Mouse (Mus musculus): ENCODE measurements at regions not wholly inside any gene's neighbourhood (a gene's known extent, or its start where the extent isn't known, plus 50 kb on each side); places are given as distances from the start of the nearest gene placed in this dataset.

- no peak for DNase-seq
Observed at GRCm38 (mm10) chr10:17287141-17287540, 435.9 kb upstream of the Cited2 start.

DNA sequence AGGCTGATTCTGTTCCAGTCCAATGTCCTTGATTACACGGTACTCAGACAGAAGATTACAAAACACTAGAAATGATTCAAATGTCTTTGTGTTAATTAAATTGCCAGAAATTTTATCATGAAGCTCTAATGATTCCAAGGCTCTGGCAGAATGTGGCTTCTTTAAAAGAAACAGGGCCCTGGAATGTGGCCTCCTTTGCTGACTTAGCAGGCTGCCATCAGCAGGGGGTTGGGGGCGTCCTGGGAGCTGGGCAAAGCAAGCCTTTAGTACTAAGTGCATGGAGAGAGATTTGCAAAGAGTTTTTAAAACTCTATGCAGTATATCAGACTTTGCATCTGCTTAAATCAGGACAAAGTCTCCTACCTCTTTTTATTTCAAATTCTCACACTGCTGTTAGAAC, 434.8 kb upstream of the Cited2 start:
- no peak for DNase-seq

- DNase-seq, result peak; percentile 51
Observed at GRCm38 (mm10) chr10:17292331-17292730, 430.7 kb upstream of the Cited2 start.

DNA sequence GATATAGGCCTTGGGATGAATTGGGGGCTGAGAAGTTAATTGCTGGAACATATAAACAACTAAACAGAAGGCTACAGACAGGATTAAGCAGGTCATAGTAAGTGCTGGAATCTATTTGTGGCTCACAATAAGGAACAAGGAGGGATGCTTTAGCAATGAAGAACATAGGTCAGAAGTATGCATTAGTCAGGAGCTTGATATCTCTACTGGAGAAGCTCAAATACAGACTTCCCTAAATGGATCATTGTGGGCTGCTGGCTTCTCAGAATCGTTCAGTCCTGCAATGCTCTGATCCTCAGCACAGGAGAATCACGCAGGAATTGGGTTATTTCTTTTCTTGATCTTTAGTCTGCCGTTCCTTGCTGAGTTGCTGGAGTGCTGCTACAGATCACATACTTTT, 428.6 kb upstream of the Cited2 start:
- no peak for DNase-seq

GRCm38 (mm10) chr10:17295157-17295556, 427.9 kb upstream of the Cited2 start:
- no peak for DNase-seq

DNA sequence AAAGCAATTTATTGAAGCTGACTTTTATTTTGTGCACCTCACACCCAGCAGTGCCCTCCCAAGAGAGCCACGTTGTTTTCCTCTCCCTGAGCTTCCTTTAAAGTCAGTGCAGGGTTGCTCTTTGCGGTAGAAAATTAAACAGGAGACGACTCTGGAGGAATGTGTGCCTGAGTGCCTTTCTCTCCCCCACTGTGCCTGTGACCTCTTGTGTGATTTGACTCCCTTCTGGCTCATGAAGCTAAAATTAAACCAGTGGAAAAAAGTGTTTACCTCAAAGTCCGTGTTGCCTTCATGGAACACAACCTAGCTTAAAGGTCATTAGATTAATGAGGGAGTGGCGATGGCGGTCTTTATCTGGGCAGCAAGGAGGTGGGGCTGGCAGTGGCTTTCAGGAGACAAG, 423.4 kb upstream of the Cited2 start:
- peak; percentile 88 for DNase-seq

DNA sequence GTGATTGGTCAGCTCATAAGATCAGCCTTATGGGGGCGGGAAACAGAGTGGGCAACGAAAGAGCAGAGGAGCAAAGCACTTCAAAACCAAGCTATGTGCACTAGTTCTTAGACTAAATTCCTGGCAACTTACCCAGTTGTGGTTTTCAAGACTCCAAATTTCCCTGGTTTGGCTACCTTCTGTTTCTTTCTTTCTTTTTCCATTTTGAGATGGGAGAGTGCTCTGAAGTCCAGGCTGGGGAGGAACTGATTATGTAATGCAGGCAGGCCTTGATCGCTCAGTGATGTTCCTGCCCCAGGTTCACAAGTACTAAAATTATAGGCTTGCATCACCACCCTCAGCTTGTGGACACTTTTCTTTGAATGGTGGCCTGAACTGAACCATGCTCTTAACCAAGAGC, 396.3 kb upstream of the Cited2 start:
- no peak for DNase-seq

DNA sequence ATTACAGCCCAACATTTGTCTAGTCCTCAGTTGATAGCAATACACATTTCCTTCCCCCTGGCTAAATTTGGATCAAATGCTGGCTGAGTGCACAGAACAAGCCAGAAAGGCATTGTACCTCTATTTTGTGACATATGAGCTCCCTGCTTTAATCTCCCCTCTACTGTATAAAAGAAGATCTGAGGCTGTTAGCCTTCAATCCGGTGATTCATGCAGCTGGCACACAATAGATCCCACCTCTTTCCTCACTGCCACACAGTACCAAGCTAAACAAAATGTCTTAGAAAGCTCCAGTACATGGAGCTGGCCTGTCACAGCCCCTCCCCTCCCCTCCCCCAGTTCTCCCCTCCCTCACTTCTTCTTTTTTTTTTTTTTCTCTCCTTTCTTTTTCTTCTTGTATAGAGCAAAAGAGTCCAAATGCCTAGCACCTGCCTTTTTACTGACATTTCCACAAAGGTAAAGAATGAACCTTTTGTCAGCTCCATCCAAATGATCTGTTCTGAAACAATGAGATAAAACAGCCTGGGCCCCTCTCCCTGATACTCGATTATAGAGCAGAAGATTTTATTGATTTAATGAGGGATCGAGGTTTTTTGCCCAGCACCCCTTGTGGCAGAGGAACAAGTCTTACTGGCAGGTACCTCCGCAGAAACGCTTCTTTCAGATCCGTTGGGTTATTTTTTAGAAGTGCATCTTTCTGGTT, 392.0 kb upstream of the Cited2 start:
- DNase-seq, result no peak

GRCm38 (mm10) chr10:17331607-17332008, 391.4 kb upstream of the Cited2 start:
- DNase-seq, result no peak

- DNase-seq, result no peak
Observed at GRCm38 (mm10) chr10:17332025-17332767, 390.8 kb upstream of the Cited2 start.

GRCm38 (mm10) chr10:17332986-17333385, 390.0 kb upstream of the Cited2 start:
- DNase-seq, result no peak

- no peak for DNase-seq
Observed at GRCm38 (mm10) chr10:17333676-17334075, 389.3 kb upstream of the Cited2 start.

- no peak for DNase-seq
Observed at GRCm38 (mm10) chr10:17337217-17337616, 385.8 kb upstream of the Cited2 start.

- DNase-seq, result no peak
Observed at GRCm38 (mm10) chr10:17343829-17344228, 379.2 kb upstream of the Cited2 start.

GRCm38 (mm10) chr10:17352202-17352994, 370.6 kb upstream of the Cited2 start:
- DNase-seq, result no peak

DNA sequence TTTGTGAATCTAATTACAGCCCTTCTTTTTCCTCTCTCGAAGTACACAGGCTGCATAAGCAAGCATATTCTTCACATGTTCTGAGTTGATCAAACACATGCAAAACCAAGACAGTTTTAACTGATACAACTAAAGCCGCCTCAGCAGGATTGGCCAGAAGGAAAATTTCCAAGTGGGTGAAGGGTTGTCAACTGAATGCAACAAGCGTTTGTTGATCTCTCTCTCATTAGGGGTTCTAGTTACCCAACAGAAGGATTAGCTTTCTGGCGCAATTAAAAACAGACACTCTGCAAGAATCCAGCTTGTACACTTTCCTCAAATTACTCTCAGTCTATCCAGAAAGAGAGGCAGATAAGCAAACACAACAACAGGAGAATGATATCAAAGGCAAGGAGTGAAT, 367.5 kb upstream of the Cited2 start:
- no peak for DNase-seq

- DNase-seq, result no peak
Observed at GRCm38 (mm10) chr10:17356041-17356440, 367.0 kb upstream of the Cited2 start.

DNA sequence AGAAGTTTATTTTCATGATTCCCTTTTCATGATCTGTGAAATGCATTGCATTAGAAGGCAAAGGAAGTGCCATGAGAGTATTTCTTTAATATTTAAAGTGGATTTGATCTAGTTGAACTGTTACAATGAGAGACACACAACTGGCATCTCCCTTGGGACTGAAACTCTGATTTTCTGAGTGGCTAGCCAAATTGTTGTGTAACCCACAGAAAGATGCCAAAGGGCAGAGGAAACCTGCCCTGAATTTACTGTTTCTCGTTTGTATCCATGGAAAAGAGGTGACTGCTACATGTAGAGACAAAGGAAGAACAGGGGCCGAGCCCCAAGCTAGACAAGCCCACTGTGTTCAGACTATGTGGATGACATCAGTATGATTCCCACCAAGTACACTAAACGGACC, 360.4 kb upstream of the Cited2 start:
- peak; percentile 19 for DNase-seq

GRCm38 (mm10) chr10:17366042-17366740, 356.8 kb upstream of the Cited2 start:
- no peak for DNase-seq

- DNase-seq, result peak; percentile 48
Observed at GRCm38 (mm10) chr10:17367026-17367425, 356.0 kb upstream of the Cited2 start.

GRCm38 (mm10) chr10:17367430-17367829, 355.6 kb upstream of the Cited2 start:
- peak; percentile 19 for DNase-seq

DNA sequence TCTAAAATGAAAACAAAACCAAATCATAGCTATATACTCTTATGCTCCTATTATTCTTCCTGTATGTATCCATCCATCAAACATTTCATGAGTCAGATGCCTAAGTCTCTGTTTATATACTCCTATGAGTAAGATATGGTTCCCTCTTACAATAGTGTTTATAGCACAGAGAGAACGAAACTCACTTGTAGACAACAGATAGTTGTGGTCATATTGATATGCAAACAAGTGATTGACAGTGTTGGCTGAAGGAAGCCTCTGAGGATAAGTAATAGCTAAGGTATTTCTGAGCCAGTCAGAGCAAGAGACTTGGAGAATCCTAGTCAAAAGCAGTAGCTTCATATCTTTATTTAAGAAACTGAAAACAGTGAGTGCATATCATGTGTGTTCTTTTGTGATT, 354.4 kb upstream of the Cited2 start:
- no peak for DNase-seq

DNA sequence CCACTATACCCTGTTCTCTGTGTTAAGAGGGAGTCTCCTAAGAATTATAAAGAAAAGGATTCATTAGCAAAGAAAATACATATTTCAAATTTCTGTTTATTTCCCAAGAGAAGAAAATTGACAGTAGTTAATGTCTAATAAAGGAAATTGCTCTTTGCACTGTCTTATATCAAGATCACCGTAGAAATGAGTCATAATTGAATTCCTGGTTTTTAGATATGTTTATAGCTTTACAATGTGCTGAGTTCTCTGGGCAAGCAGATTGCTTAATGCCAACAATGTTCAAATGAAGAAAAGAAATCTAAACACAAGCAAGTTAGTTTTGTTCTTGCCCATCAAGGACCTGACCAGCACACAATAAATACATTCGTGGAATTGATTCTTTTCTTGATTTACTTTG, 350.1 kb upstream of the Cited2 start:
- no peak for DNase-seq
